Mouse (Mus musculus): ENCODE data around the gene Nudt1.

Gene Nudt1

DNA sequence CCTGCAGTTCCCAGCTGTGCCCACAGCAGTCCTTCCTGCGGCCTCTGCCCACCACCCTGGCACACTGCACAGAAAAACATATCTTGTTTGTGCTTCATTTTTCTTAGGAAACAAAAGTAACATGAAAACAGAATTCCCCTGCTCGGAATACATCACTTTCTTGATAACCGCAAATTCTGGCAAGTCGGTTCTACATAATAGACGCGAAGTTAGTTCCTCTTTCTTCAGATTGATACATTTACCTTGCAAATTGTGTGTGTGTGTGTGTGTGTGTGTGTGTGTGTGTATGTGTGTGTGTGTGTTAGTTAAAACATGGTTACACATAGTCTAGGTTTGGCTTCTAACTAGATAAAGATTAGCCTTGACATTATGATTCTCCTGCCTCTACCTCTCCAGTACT, 61.2 kb downstream of the Nudt1 start:
- no peak for DNase-seq (ENCODE audit: low spot score)

DNA sequence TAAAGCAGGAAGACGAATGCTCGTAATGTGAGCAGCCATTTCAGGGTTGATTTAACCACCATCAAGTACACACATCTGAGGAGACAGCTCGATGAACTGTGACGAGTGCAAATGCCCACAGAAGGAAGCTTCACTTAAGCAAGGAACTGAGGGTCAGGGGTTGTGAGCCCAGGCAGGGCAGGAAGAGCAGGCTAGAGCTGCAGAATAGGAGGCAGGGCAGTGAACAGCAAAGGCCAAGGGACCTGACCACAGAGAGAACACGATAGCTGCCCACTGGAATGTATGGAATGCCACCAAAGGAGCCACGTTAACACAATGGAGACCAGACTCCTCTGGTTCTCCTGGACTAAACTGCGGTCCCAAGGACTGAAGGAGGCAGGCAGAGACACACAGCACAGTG, 62.1 kb downstream of the Nudt1 start:
- DNase-seq (ENCODE audit: low spot score): no peak

DNA sequence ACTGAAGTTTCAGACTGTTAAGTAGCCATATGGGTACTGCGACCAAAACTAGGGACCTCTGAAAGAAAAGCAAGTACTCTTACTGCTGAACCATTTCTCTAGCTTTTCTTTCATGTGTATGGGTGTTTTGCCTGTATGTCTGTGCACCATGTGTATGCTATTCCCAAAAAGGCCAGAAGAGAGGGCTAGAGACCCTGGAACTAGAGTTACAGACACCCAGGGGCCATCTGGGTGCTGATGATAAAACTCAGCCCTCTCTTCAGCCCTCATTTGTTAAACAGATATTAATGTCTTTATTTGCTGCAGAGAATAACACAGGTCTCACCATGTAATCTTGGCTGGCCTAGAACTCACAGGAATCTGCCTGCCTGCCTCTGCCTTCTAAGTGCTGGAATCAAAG, 63.0 kb downstream of the Nudt1 start:
- DNase-seq (ENCODE audit: low spot score): no peak

DNA sequence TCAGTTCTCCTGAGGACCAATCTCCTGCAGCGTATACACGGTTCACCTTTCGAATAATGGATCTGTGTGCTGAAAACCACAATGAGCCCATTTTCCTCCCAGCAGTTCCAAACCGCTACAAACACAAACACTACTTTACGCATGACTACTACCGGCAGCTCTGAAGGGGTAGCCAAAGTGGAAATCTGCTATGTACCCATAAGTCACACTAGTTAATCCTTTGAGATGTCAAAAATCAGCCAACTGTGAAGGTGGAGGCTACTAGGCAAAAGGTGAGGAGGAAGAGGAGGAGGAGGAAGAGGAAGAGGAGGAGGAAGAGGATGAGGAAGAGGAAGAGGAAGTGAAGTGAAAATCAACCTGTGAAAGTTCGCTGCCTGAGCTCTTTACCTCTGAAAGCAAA, 65.8 kb downstream of the Nudt1 start:
- DNase-seq (ENCODE audit: low spot score): no peak
